Mouse (Mus musculus) erythroid progenitor cell, adult 5-6 weeks (primary cell): ENCODE data around the gene Pdxp. TPM values are rescaled to one million over a fixed set of nuclear protein-coding genes. Genes with fewer than 3 reads are reported as not detected.
A peak's percentile ranks its signal among the peaks of the same experiment; 100 is the strongest.

Experiments used
- ATAC-seq: replicated peaks from 2 replicates; pipeline ENCODE4 v1.8.0; 2016; ENCODE audit warnings: moderate number of reproducible peaks, mild to moderate bottlenecking, moderate TSS enrichment, inconsistent platforms; ENCODE audit not compliant: poor library complexity, low FRiP score, severe bottlenecking
- total RNA-seq, 2 experiments: library from RNA; stranded (forward) in 1 of 2; stranded (reverse) in 1 of 2; fragments of 150-400 nt in 1 of 2; fragments of 186-747, 209-891 nt in 1 of 2; gene quantifications; 2 replicates each; pipeline versions ENCODE4 v1.2.3 to v1.2.4; 2015 to 2017; ENCODE audit warnings: low replicate concordance in 2 of 2

Gene Pdxp
- total RNA-seq, 2 experiments from 2014 or later, result 2.1 TPM; not detected in 1

- no peak for ATAC-seq
Measured at GRCm38 (mm10) chr15:78956351-78956750, 42.6 kb downstream of the Pdxp start.

GRCm38 (mm10) chr15:78957021-78957420 lies 43.3 kb downstream of the Pdxp start:
- no peak for ATAC-seq

GRCm38 (mm10) chr15:78959537-78959936 lies 45.8 kb downstream of the Pdxp start:
- ATAC-seq, result no peak

- no peak for ATAC-seq
Measured at GRCm38 (mm10) chr15:78960088-78960487, 46.4 kb downstream of the Pdxp start.

GRCm38 (mm10) chr15:78962885-78963284 lies 49.2 kb downstream of the Pdxp start:
- ATAC-seq, result peak; percentile 69; the same call in 1 of the 2 replicates

Other genes starting within 250 kb of the Pdxp start
- not detected in 2 replicates for gene Elfn2, start 195.1 kb upstream of the Pdxp start, total RNA-seq (2015; ENCODE audit: low replicate concordance)
- gene Elfn2, start 195.1 kb upstream of the Pdxp start, total RNA-seq (2017; ENCODE audit: low replicate concordance), result not detected in 2 replicates
- gene Mfng, start 140.4 kb upstream of the Pdxp start, total RNA-seq (2015; ENCODE audit: low replicate concordance), result 1.7 and 1.8 TPM in 2 replicates
- gene Mfng, start 140.4 kb upstream of the Pdxp start, total RNA-seq (2017; ENCODE audit: low replicate concordance), result 2.3 TPM in 1 of 2 replicates, not detected in the other
- gene Card10, start 110.9 kb upstream of the Pdxp start, total RNA-seq (2015; ENCODE audit: low replicate concordance), result 0.42 and 0.72 TPM in 2 replicates
- gene Card10, start 110.9 kb upstream of the Pdxp start, total RNA-seq (2017; ENCODE audit: low replicate concordance), result not detected in 2 replicates
- not detected in 2 replicates for gene Cdc42ep1, start 71.3 kb upstream of the Pdxp start, total RNA-seq (2015; ENCODE audit: low replicate concordance)
- not detected in 2 replicates for gene Cdc42ep1, start 71.3 kb upstream of the Pdxp start, total RNA-seq (2017; ENCODE audit: low replicate concordance)
- gene Lgals2, start 58.4 kb upstream of the Pdxp start, total RNA-seq (2015; ENCODE audit: low replicate concordance), result not detected in 2 replicates
- gene Lgals2, start 58.4 kb upstream of the Pdxp start, total RNA-seq (2017; ENCODE audit: low replicate concordance), result not detected in 2 replicates
- gene Gga1, start 36.7 kb upstream of the Pdxp start, total RNA-seq (2015; ENCODE audit: low replicate concordance), result 22.0 and 25.2 TPM in 2 replicates
- 3.5 and 6.0 TPM in 2 replicates for gene Gga1, start 36.7 kb upstream of the Pdxp start, total RNA-seq (2017; ENCODE audit: low replicate concordance)
- 1.3 TPM in 1 of 2 replicates, not detected in the other for gene Gm49510, start 14.3 kb upstream of the Pdxp start, total RNA-seq (2015; ENCODE audit: low replicate concordance)
- gene Gm49510, start 14.3 kb upstream of the Pdxp start, total RNA-seq (2017; ENCODE audit: low replicate concordance), result not detected in 2 replicates
- 17.7 and 21.4 TPM in 2 replicates for gene Sh3bp1, start 14.2 kb upstream of the Pdxp start, total RNA-seq (2015; ENCODE audit: low replicate concordance)
- gene Sh3bp1, start 14.2 kb upstream of the Pdxp start, total RNA-seq (2017; ENCODE audit: low replicate concordance), result 0.26 and 7.1 TPM in 2 replicates
- 66.7 and 92.6 TPM in 2 replicates for gene Lgals1, start 12.8 kb downstream of the Pdxp start, total RNA-seq (2015; ENCODE audit: low replicate concordance)
- 67.5 and 70.4 TPM in 2 replicates for gene Lgals1, start 12.8 kb downstream of the Pdxp start, total RNA-seq (2017; ENCODE audit: low replicate concordance)
- gene Nol12, start 21.0 kb downstream of the Pdxp start, total RNA-seq (2015; ENCODE audit: low replicate concordance), result 12.6 and 22.6 TPM in 2 replicates
- gene Nol12, start 21.0 kb downstream of the Pdxp start, total RNA-seq (2017; ENCODE audit: low replicate concordance), result 6.8 and 11.2 TPM in 2 replicates
- gene Triobp, start 33.8 kb downstream of the Pdxp start, total RNA-seq (2015; ENCODE audit: low replicate concordance), result 40.7 and 72.8 TPM in 2 replicates
- 46.2 and 61.3 TPM in 2 replicates for gene Triobp, start 33.8 kb downstream of the Pdxp start, total RNA-seq (2017; ENCODE audit: low replicate concordance)
- 13.7 and 21.4 TPM in 2 replicates for gene H1f0, start 114.5 kb downstream of the Pdxp start, total RNA-seq (2015; ENCODE audit: low replicate concordance)
- gene H1f0, start 114.5 kb downstream of the Pdxp start, total RNA-seq (2017; ENCODE audit: low replicate concordance), result 16.7 and 19.7 TPM in 2 replicates
- not detected in 2 replicates for gene Galr3, start 128.0 kb downstream of the Pdxp start, total RNA-seq (2015; ENCODE audit: low replicate concordance)
- gene Galr3, start 128.0 kb downstream of the Pdxp start, total RNA-seq (2017; ENCODE audit: low replicate concordance), result not detected in 2 replicates
- gene Ankrd54, start 149.0 kb downstream of the Pdxp start, total RNA-seq (2015; ENCODE audit: low replicate concordance), result 64.9 and 75.0 TPM in 2 replicates
- 37.3 and 66.5 TPM in 2 replicates for gene Ankrd54, start 149.0 kb downstream of the Pdxp start, total RNA-seq (2017; ENCODE audit: low replicate concordance)
- gene Eif3l, start 161.3 kb downstream of the Pdxp start, total RNA-seq (2015; ENCODE audit: low replicate concordance), result 50.1 and 69.2 TPM in 2 replicates
- 47.1 and 47.9 TPM in 2 replicates for gene Eif3l, start 161.3 kb downstream of the Pdxp start, total RNA-seq (2017; ENCODE audit: low replicate concordance)
- gene Micall1, start 195.0 kb downstream of the Pdxp start, total RNA-seq (2015; ENCODE audit: low replicate concordance), result 0.72 TPM in 1 of 2 replicates, not detected in the other
- 1.7 and 4.1 TPM in 2 replicates for gene Micall1, start 195.0 kb downstream of the Pdxp start, total RNA-seq (2017; ENCODE audit: low replicate concordance)
- gene Polr2f, start 227.1 kb downstream of the Pdxp start, total RNA-seq (2015; ENCODE audit: low replicate concordance), result 15.1 and 32.7 TPM in 2 replicates
- 17.0 and 20.3 TPM in 2 replicates for gene Polr2f, start 227.1 kb downstream of the Pdxp start, total RNA-seq (2017; ENCODE audit: low replicate concordance)
- gene 1700088E04Rik, start 227.3 kb downstream of the Pdxp start, total RNA-seq (2015; ENCODE audit: low replicate concordance), result not detected in 2 replicates
- not detected in 2 replicates for gene 1700088E04Rik, start 227.3 kb downstream of the Pdxp start, total RNA-seq (2017; ENCODE audit: low replicate concordance)